20 mouse cellular contexts compared by ENCODE assay signal in the genomic region with DNA sequence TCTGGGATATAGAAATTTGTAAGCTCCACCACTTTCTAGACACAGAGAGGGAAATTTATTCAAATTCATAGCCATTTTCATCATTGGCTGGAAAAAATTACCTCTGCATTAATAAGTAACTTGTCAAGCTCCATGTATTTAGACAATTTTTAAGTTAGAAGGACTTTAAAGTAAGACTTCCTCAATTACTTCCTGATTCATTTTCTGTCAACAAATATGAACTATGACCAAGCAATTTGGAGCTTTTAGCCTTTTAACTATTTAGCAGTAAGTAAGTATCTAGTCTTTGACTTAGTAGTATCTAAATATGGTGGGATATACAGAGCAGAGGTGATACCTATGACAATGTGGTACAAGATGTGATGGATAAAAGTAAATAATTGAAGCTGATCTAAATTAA.
"Had no signal": no experiment of that assay in that cellular context is flagged by ENCODE, and none has a peak within 500 bp of the region (broad histone marks: within the 10 kb centered on the region; RNA-seq: fewer than 3 reads in every experiment).

No protein-coding gene starts in this region.

- ATAC-seq: liver, postnatal 0 days; lung, postnatal 0 days had no signal

- H3K4me1 ChIP-seq: kidney, embryonic 15.5 days; limb, embryonic 15.5 days; neural tube, embryonic 13.5 days; stomach, embryonic 15.5 days had no signal

- H3K4me3 ChIP-seq: kidney, embryonic 15.5 days; limb, embryonic 12.5 days; limb, embryonic 15.5 days; neural tube, embryonic 13.5 days; stomach, embryonic 15.5 days had no signal

- DNase-seq: kidney, adult 8-10 months; kidney, postnatal 10 days; kidney, postnatal 36 days; layer of hippocampus, postnatal 36 days; left cerebral cortex, postnatal 4 days; liver, postnatal 0 days; lung, embryonic 14.5 days; midbrain, embryonic 14.5 days; retina, postnatal 1 day; right cerebral cortex, postnatal 25 days; spleen, adult 18-20 months; thymus, postnatal 25 days had no signal

- H3K27ac ChIP-seq: kidney, embryonic 15.5 days; limb, embryonic 12.5 days; limb, embryonic 15.5 days; liver, embryonic 14.5 days; macrophage; neural tube, embryonic 13.5 days; stomach, embryonic 15.5 days had no signal
